8 mouse cellular contexts compared by ENCODE assay signal in genomic region chr16:13371740-13372287, GRCm38 (mm10).
DNase-seq lines count a peak whose midpoint lies in the region; ATAC-seq and TF ChIP-seq lines count a peak whose summit lies in the region.

No protein-coding gene starts in this region.

- peak; percentile 88 for ATAC-seq in heart, embryonic 12.5 days (ENCODE audit: insufficient number of reproducible peaks, low FRiP score)
- peak; percentile 84; the same call in 1 of the 2 replicates for ATAC-seq in kidney, postnatal 0 days (replicated peaks; ENCODE audit: low FRiP score, low read depth)
- ATAC-seq in midbrain, embryonic 16.5 days: peak; percentile 65

- no peak for TF ChIP-seq CTCF in kidney, postnatal 0 days (IDR thresholded peaks at IDR 0.05; ENCODE audit: low read depth)
- no peak for TF ChIP-seq CTCF in testis, adult 2 months (IDR thresholded peaks at IDR 0.05; ENCODE audit: control insufficient read depth, insufficient read depth, insufficient replicate concordance, low read depth, low read length)

- peaks cover 17% of the 10 kb centered on the region for H3K4me1 ChIP-seq in forebrain, embryonic 10.5 days
- H3K4me1 ChIP-seq in heart, embryonic 12.5 days (replicated peaks): peaks cover 22% of the 10 kb centered on the region
- H3K4me1 ChIP-seq in kidney, postnatal 0 days (replicated peaks; ENCODE audit: insufficient read depth, low read length): 0 out of 2 replicates have a peak, but pooled peaks cover 5% of the 10 kb centered on the region
- peaks cover 14% of the 10 kb centered on the region for H3K4me1 ChIP-seq in midbrain, embryonic 16.5 days (ENCODE audit: control insufficient read depth, insufficient read depth, low read length)
- no peaks in the 10 kb centered on the region; the same call in 1 of the 2 replicates for H3K4me1 ChIP-seq in testis, adult 2 months (ENCODE audit: control insufficient read depth, insufficient read depth, low read length)

- no peaks in the 10 kb centered on the region for H3K27me3 ChIP-seq in forebrain, embryonic 10.5 days (ENCODE audit: poor library complexity, severe bottlenecking)
- no peaks in the 10 kb centered on the region for H3K27me3 ChIP-seq in heart, embryonic 12.5 days (replicated peaks)
- no peaks in the 10 kb centered on the region for H3K27me3 ChIP-seq in kidney, postnatal 0 days (ENCODE audit: insufficient read depth, low read length)
- H3K27me3 ChIP-seq in midbrain, embryonic 16.5 days (ENCODE audit: control insufficient read depth, insufficient read depth, low read depth, low read length): no peaks in the 10 kb centered on the region
- H3K27me3 ChIP-seq in testis, adult 2 months (ENCODE audit: control insufficient read depth, insufficient read depth, low read length): no peaks in the 10 kb centered on the region

- H3K36me3 ChIP-seq in forebrain, embryonic 10.5 days (replicated peaks): no peaks in the 10 kb centered on the region
- peaks cover 7% of the 10 kb centered on the region; the same call in 1 of the 2 replicates for H3K36me3 ChIP-seq in heart, embryonic 12.5 days
- H3K36me3 ChIP-seq in kidney, postnatal 0 days (ENCODE audit: insufficient read depth, low read length): no peaks in the 10 kb centered on the region
- no peaks in the 10 kb centered on the region for H3K36me3 ChIP-seq in midbrain, embryonic 16.5 days (ENCODE audit: control insufficient read depth, insufficient read depth, low read length)
- H3K36me3 ChIP-seq in testis, adult 2 months (ENCODE audit: control insufficient read depth, insufficient read depth, low read length): no peaks in the 10 kb centered on the region

- DNase-seq in 416B (ENCODE audit: low read depth) (peak; percentile 82), liver (peak; percentile 71)
- peak; percentile 6 for DNase-seq in c-Kit-positive CD71-positive TER-119-negative erythroid progenitor cells, embryonic 14.5 days (ENCODE audit: low read depth)
- peak; percentile 32 for DNase-seq in forebrain, embryonic 10.5 days (ENCODE audit: extremely low spot score, low spot score)
- DNase-seq in kidney, postnatal 0 days (ENCODE audit: low spot score): peak; percentile 69

- no peaks in the 10 kb centered on the region for H3K9me3 ChIP-seq in forebrain, embryonic 10.5 days
- no peaks in the 10 kb centered on the region for H3K9me3 ChIP-seq in heart, embryonic 12.5 days (replicated peaks)
- H3K9me3 ChIP-seq in kidney, postnatal 0 days (replicated peaks; ENCODE audit: low read length): no peaks in the 10 kb centered on the region
- no peaks in the 10 kb centered on the region for H3K9me3 ChIP-seq in midbrain, embryonic 16.5 days (replicated peaks; ENCODE audit: control insufficient read depth, low read length, poor library complexity, severe bottlenecking)

- peak overlapping the region; percentile 48; the same call in 1 of the 2 replicates for H3K27ac ChIP-seq in forebrain, embryonic 10.5 days
- H3K27ac ChIP-seq in heart, embryonic 12.5 days (ENCODE audit: poor library complexity, severe bottlenecking): peak overlapping the region; percentile 20; the same call in 1 of the 2 replicates
- no peak overlapping the region for H3K27ac ChIP-seq in kidney, postnatal 0 days
- no peak overlapping the region for H3K27ac ChIP-seq in midbrain, embryonic 16.5 days (ENCODE audit: low read length)
- H3K27ac ChIP-seq in testis, adult 2 months (ENCODE audit: control insufficient read depth, insufficient read depth, low read depth, low read length): peak overlapping the region; percentile 25; the same call in 1 of the 2 replicates

- no peak overlapping the region for H3K4me3 ChIP-seq in forebrain, embryonic 10.5 days
- H3K4me3 ChIP-seq in heart, embryonic 12.5 days: no peak overlapping the region
- no peak overlapping the region for H3K4me3 ChIP-seq in kidney, postnatal 0 days (replicated peaks; ENCODE audit: low read depth, low read length)
- no peak overlapping the region for H3K4me3 ChIP-seq in midbrain, embryonic 16.5 days (ENCODE audit: low read depth, low read length)
- H3K4me3 ChIP-seq in testis, adult 2 months (ENCODE audit: control insufficient read depth, low read depth, low read length): no peak overlapping the region

- no peak for TF ChIP-seq POLR2A in testis, adult 2 months (IDR thresholded peaks at IDR 0.05; ENCODE audit: control insufficient read depth, low read depth, low read length)

- no peak overlapping the region for H3K9ac ChIP-seq in heart, embryonic 12.5 days
- H3K9ac ChIP-seq in kidney, postnatal 0 days (ENCODE audit: low read depth, low read length): no peak overlapping the region; the same call in 1 of the 2 replicates
- H3K9ac ChIP-seq in midbrain, embryonic 16.5 days (ENCODE audit: low read depth, low read length): no peak overlapping the region

- WGBS in forebrain, embryonic 10.5 days: 31% methylated on average over 11 of the region's 11 CpGs
- WGBS in heart, embryonic 12.5 days: 9% methylated on average over 11 of the region's 11 CpGs
- WGBS in kidney, postnatal 0 days: 15% methylated on average over 11 of the region's 11 CpGs
- WGBS in midbrain, embryonic 16.5 days: 30% methylated on average over 11 of the region's 11 CpGs

- H3K4me2 ChIP-seq in heart, embryonic 12.5 days: peak overlapping the region; percentile 51
- H3K4me2 ChIP-seq in kidney, postnatal 0 days (ENCODE audit: low read length): no peak overlapping the region
- no peak overlapping the region for H3K4me2 ChIP-seq in midbrain, embryonic 16.5 days (ENCODE audit: low read length)

Comparison
In these comparisons a context has a peak if more than half of its experiments do, and no peak if none do; other contexts are left out.
1. DNase-seq: peak in every context shown above with its lines; median percentile 82 in 416B; 71 in liver; 69 in kidney, postnatal 0 days; 32 in forebrain, embryonic 10.5 days; 6 in c-Kit-positive CD71-positive TER-119-negative erythroid progenitor cells, embryonic 14.5 days.
2. H3K27ac ChIP-seq: peak in forebrain, embryonic 10.5 days (single experiment), heart, embryonic 12.5 days (single experiment) and testis, adult 2 months (single experiment); none in kidney, postnatal 0 days (single experiment) and midbrain, embryonic 16.5 days (single experiment).
3. Peak in every context shown above with its lines, with median percentiles within 50 percentile points of each other: ATAC-seq.